Comparison of ENCODE assay signal across 13 mouse cellular contexts in genomic region chr6:5079108-5079507, GRCm38 (mm10).
"Had no signal": no experiment of that assay in that cellular context is flagged by ENCODE, and none has a peak within 500 bp of the region (broad histone marks: within the 10 kb centered on the region; RNA-seq: fewer than 3 reads in every experiment).

No protein-coding gene starts in this region.

- DNase-seq: layer of hippocampus, adult 9-11 months; layer of hippocampus, postnatal 36 days; lung, adult 18-20 months; lung, postnatal 36 days; right cerebral cortex, postnatal 25 days; thymus, postnatal 4 days had no signal

- H3K9me3 ChIP-seq: limb, embryonic 13.5 days; midbrain, embryonic 12.5 days; neural tube, embryonic 13.5 days had no signal

- H3K36me3 ChIP-seq: limb, embryonic 13.5 days had no signal

- H3K4me2 ChIP-seq: limb, embryonic 13.5 days; midbrain, embryonic 12.5 days; neural tube, embryonic 13.5 days had no signal

- H3K9ac ChIP-seq: limb, embryonic 13.5 days; midbrain, embryonic 12.5 days; neural tube, embryonic 13.5 days had no signal

- ATAC-seq: intestine, postnatal 0 days; midbrain, embryonic 16.5 days had no signal

- H3K4me3 ChIP-seq: limb, embryonic 13.5 days; midbrain, embryonic 12.5 days; neural tube, embryonic 13.5 days had no signal

- H3K27me3 ChIP-seq: limb, embryonic 13.5 days; midbrain, embryonic 12.5 days; neural tube, embryonic 13.5 days had no signal

- H3K27ac ChIP-seq: kidney, postnatal 0 days; limb, embryonic 13.5 days; midbrain, embryonic 12.5 days; neural tube, embryonic 13.5 days; stomach, postnatal 0 days had no signal
